Mouse (Mus musculus) cerebellum, adult 18-20 months (tissue): Measurements from ENCODE around the gene Lama5.

ENCODE experiments used
- DNase-seq, 2 experiments: peaks; one replicate each; pipeline ENCODE4 v3.0.0; 2021

The Lama5 gene

GRCm38 (mm10) chr2:180222250-180222649, 3.4 kb downstream of the Lama5 start:
- DNase-seq: no peak

DNA sequence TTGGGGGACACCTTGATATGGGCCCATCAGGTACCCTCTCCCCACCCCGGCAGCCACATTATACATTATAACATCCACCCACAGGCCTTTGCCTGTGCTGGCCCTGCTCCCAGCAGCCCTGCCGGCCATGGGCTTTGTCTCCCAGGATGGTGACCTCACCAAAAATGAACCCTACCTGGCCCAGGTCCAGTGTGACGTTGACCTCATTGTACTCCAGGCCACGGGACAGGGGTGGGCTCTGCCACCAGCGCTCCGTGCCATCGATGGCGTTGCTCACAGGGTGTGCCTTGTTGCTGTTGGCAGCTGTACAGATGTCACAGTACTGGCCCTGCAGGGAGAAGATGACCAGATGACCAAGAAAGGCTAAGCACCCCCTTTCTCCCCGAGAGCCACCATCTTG, 4.6 kb downstream of the Lama5 start:
- no peak for DNase-seq

DNA sequence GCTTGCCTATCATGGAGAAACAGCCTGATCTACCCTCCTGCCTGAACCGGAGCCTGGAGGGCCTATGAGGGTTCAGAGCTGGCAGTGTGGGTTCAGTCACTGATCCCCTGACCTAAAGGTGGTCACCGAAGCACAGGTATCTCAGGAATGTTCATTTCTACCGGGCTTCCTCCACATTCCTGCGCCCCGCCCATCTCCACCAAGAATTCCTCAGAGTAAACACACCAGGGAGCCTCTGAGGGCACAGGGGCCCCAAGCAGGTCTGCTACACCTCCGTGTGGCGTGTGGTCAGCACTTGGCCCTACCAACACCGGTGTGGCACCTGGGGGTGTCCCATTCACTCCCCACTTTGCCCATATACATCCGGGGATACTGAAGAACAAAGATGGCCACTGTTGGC, 5.5 kb downstream of the Lama5 start:
- DNase-seq: no peak

DNA sequence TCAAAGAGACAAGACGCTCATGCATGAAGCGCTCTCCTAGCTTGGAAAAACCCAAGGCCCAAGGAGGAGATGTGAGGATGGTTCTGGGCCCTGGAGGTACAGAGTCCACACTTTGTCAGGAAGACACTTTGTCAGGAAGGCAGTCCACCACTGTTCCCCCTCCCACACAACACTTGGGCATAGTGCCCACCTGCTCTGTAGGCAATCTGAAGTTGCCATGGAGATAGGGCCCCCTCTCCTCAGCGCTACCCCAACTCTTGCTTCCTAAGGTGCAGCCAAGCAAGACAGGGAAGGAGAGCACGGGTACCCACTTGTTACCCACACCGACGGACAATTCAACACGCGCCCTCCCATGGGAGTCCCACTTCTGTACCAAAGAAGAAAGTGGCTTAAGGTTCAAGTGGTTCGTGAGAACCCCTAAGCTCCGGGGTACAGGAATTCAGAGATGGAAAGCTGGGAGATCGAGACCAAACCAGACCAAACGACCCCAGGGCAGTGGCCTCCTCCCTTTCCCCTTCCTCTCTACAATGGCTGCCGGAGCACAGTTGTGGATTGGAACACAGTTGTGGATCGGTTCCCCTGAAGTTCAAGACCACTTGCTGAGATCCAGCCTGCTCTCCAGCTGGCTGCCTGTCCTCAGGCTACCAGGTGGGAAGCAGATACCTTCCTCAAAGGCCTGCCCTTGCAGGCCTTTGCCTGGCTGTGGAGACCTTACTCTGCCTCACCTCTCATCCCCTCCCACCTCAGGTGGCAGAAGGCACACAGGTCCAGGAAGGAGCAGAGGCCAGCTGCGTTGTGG, 6.3 kb downstream of the Lama5 start:
- DNase-seq: no peak

DNA sequence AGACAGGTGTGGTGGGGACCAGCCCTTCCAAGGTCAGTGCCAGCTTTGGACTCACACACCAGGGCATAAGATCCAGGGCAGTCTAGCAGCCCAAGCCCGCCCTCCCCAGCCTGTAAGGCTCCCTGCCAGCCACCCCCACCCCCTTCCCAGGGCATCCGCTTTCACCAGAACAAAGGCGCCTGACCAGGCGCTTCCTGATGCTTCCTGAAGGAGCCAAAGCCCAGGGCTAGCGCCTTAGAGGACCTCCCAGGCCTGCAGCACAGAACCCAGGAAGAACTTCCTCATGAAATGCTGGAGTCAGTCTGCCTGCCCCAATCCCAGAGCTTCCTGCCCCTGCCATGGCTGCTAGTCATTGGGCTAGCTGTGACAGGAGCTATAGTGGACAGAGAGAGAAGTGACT, 7.0 kb downstream of the Lama5 start:
- no peak for DNase-seq

DNA sequence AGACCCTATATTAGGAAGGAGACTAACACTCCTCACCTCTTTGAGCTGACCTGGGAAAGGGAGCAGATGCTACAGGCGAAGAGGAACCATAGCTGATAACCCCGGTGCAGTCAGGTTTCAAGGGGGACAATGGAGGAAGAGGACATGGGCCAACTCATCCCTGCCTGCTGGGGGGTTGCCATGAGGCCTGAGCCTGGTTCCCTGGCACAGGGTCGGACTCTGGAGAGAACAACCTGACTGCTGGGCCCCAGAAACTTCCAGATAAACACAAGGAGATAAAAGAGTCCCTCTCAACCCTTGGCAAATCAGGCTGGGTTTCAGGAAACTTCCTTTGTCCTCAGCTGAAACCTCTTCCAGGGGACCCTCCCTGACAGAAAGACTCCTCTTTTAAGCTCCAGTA, 7.4 kb downstream of the Lama5 start:
- no peak for DNase-seq

- DNase-seq: peak; percentile 54 to 55
Measured at GRCm38 (mm10) chr2:180217587-180217986, 8.1 kb downstream of the Lama5 start.

DNA sequence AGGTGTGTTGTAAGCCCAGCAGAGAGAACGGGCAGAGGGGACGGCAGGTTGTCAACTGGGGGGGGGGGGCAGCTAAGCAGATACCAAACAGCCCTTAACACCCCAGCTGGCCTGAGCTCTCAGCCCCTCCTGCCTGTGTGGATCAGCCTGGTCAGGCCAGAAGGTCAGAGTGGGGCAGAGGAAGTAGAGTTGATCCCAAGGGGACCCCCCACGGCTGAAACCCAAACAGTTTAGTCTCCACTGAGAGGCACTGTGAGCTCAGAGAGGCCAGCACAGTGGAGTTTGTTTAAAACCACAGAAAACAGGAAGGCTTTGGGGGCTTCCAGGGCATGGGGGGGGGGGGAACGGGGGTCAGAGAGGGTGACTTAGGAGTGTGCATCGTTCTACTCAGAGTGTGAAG, 8.7 kb downstream of the Lama5 start:
- no peak for DNase-seq

DNA sequence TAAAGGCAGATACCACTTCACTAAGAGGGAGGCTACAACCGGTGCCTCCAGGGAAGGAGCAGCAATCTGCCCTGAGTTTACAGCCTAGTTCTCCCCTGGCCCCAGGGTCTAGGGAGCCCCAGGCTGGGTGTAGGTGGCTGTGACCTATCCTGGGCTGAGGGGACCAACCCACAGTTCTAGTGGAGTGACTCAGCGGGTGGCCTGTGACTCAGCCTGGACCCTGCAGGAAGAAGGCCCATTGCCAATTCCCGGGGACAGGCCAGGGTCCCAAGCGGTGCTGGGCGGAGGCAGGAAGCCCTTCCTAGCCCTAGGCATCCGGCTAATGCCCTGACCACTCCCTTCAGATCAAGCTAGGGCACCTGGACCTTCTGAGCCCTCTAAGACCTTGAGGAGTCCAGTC, 9.7 kb downstream of the Lama5 start:
- no peak for DNase-seq

- DNase-seq: no peak
Measured at GRCm38 (mm10) chr2:180215011-180215461, 10.6 kb downstream of the Lama5 start.

DNA sequence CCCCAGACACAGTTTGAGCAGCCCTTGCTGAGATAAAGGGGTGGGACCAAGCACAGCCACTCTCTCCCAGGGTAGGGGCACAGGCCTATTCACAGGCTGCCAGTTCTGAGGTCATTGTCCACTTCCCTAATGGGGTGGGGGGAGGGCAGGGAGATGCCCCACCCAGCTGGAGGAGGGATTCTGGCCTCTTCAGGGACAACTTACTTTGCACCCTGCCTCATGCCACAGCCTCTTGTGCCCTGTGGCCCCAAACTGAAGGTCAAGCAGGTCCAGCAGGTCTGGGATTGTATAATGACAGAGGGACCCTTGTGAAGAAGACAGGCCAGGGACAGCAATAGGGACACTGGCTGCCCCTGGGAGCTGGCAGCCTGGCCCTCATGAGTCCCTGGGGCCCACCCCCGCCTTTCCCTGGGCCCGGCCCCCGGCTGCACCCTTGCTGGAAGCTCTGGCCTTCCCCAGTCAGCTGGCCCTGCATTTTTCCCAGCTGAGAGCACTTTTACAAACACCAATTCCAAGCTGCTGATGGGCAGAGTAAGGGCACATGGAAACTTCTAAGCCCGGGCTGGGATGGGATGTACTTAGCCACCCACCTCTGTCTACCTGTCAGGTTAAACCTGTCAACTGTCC, 11.2 kb downstream of the Lama5 start:
- DNase-seq: no peak

- DNase-seq: no peak
Measured at GRCm38 (mm10) chr2:180212255-180212654, 13.4 kb downstream of the Lama5 start.

DNA sequence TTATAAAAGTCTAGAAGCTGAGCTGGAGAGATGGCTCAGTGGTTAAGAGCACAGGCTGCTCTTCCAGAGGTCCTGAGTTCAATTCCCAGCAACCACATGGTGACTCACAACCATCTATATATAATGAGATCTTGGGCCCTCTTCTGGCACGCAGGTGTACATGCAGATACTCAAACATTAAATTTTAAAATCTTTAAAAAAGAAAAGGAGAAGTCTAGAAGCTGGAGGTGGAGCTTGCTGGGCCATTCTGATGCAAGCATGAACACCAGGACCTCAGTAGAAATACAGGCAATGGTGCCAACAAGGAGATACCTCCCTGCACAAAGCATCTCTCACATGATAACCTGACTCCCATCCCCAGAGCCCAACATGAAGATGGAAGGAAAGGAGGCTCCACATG, 16.7 kb downstream of the Lama5 start:
- DNase-seq: no peak

DNA sequence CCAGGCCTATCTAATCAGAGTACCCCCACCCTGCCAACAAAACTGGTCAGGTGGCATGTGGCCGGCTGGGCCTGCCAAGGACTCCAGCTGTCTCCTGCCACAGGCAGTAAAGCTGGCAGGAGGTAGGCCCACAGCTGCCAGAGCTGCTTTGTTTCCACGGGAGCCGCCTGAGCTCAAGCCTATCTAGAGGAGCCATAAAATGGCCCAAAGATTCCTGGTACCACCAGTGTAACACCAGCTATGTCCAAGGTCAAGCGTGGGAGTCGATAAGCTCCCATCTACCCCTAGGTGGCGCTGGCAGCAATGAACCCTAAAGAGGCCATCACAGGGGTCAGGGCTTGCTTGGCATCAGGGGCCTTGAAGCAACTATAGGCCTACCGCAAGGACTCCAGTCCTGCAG, 17.8 kb downstream of the Lama5 start:
- DNase-seq: no peak

- DNase-seq: no peak
Measured at GRCm38 (mm10) chr2:180205956-180206280, 19.7 kb downstream of the Lama5 start.

- DNase-seq: no peak
Measured at GRCm38 (mm10) chr2:180205083-180205955, 20.3 kb downstream of the Lama5 start.

DNA sequence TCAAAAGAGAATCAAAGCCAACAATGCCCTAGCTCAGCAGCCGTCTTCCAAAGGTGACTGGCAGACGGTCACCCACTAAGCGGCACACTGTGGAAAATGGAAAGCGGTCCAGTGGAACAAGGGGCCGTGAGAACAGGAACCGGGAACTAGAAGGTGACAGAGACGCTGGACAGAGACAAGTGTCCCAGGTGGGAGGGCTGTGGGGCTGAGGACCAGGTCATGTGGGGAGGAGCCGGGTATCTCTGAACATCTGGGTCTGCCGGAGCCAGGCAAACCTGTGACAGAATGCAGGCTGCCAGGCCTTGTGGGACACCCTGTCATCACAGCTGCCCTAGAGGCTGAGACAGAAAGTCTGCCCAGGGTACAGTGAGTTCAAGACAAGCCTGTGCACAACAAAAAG, 21.2 kb downstream of the Lama5 start:
- no peak for DNase-seq

DNA sequence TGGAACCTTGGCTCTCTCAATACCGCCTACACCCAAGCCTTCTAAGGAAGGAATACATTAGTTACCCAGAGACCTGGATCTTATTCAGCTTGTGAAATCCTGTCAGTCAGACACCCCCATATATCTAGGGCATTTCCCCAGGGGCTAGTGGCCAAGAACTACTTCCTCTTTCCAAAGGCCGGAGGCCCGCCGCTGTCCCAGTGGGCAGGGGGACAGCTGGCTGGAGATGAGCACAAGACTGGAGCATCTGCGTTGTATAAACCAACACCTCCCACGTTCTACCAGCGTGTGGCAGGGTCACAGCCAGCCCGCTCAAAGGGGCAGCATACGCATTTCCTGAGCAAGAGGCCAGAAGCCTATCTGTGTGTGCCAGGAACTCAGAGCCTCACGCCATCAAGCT, 22.9 kb downstream of the Lama5 start:
- DNase-seq: no peak

DNA sequence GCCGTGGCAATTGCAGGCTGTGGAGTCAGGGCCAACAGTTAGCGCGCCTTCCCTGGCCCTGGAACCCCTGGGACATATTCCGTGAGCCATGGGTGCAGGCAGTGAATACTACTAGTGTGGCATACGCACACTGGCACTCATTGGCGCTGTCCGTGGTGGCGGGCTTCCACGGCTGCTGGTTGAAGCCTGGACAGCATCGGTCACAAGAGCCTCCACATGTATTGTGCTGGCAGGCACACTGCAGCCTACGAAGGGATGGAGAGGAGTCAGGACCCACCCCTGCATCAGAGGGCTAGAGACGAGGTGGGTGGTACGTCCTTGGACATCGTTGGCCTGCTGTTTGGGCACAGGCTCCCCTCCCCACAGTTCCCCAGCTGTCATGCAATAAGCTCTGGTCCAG, 23.4 kb downstream of the Lama5 start:
- no peak for DNase-seq

- DNase-seq: no peak
Measured at GRCm38 (mm10) chr2:180201303-180201702, 24.4 kb downstream of the Lama5 start.

- DNase-seq: no peak
Measured at GRCm38 (mm10) chr2:180200681-180201080, 25.0 kb downstream of the Lama5 start.

DNA sequence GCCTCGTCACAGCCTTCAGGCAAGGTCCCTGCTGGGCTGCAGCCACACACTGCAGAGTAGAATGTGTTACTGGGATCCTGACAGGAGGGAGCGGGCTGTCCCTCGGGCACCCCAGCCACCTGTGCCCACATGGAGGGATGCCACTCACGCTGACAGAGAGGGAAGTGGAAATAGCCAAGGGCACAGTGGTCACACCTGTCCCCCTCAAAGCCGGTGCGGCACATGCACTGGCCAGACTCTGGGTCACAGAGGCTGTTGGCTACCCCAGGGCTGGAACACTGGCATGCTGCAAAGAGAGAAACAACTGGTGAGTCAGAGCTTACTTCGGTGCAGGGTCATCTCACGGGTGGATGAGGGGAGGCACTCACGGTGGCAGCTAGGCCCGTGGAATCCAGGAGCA, 26.9 kb downstream of the Lama5 start:
- no peak for DNase-seq

DNA sequence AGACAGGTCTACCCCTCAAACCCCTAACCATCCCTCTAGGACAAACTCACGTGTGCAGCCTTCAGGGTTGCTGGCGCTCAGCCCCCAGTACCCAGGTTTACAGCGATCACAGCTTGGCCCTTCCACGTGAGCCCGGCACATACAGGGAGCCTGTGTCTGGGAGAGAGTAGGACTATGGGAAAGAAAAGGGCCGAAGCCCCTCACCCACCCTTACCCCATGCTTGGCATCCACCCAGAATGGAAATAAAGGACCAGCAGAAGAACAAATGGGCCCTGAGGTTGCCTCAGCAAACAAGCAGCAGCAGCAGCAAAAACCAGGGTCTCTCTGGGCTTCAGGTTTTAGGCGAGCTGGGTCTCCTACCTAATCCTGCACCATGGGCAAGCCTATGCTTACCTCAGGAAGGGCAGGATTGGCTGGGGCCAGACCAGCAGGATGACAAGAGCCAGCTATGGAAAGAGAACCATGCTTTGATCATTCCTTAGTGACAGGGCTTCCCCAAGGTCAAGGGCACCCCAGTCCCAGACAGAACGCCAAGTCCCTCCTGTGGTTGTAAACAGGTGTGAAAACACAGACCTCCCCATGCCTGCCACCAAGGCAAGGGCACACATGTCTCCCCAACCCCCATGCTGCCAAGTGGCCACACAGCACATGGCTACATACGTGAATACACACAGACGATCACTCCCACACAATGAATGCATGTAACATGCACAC, 28.2 kb downstream of the Lama5 start:
- DNase-seq: no peak
